Mouse (Mus musculus) granulocyte monocyte progenitor cell, adult 5-6 weeks (primary cell): ENCODE results near the gene Pcsk5. TPM values are rescaled to one million over a fixed set of nuclear protein-coding genes. Genes with fewer than 3 reads are reported as not detected.

Experiments
- ATAC-seq: replicated peaks from 2 replicates; pipeline ENCODE4 v1.8.0; 2016; ENCODE audit warnings: mild to moderate bottlenecking, moderate TSS enrichment, inconsistent platforms; ENCODE audit not compliant: poor library complexity, severe bottlenecking
- total RNA-seq, 2 experiments: library from RNA; stranded (forward) in 1 of 2; stranded (reverse) in 1 of 2; fragments of 200-712, 200-1000 nt in 1 of 2; fragments of >200 nt in 1 of 2; fragmentation: Nextera tagmentation in 1 of 2; gene quantifications; 2 replicates each; pipeline ENCODE4 v1.2.3; 2014 to 2017

Pcsk5 gene
- total RNA-seq, 2 experiments from 2014 or later: not detected

- no peak for ATAC-seq
Measured at GRCm38 (mm10) chr19:17748331-17748730, 89.1 kb downstream of the Pcsk5 start.

- ATAC-seq: no peak
Measured at GRCm38 (mm10) chr19:17745380-17745779, 92.1 kb downstream of the Pcsk5 start.

GRCm38 (mm10) chr19:17744474-17745069 is 92.9 kb downstream of the Pcsk5 start:
- no peak for ATAC-seq

DNA sequence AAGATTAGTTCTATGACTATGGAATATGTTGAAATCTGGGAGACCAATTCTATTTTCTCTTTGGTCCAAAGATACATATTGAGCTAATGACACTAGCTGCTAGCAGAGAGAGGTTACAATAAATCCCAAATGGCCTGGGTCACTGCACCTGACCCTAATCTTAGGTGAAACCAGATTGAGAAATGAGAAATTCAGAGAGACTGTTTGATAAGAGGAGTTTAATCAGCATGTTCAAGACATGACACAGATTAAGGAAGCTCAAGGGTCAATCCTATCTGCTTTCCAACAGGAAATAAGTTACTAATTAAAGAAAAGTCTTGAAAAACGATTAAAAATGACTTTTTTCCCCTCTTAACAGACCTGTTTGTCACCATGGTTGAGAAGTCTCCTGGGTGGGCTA is 96.0 kb downstream of the Pcsk5 start:
- no peak for ATAC-seq

DNA sequence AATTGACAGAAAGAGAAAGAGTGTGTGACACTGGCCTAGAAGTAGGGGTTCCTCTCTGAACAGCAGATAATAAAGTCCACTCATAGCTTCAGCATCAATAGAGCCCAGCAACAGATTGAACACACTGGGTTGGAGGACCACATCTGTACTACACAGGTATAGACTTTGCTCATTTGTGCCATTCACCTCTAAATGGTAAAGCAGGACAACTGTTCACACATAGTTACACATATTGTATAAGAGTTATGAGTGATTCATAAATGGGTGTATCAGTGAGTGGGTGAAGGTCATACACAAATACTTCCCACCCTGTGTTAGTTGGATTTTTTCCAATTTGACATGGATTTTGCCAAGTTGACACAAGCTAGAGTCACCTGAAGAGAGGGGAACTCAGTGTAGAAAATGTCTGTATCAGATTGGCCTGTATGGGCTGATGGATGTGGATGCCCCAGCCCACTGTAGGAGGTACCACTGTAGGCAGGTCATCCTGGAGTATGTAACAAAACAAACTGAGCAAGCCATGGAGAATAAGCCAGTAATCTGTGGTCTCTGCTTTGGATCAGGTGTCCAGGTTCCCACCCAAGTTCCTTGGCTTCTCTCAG is 104.7 kb downstream of the Pcsk5 start:
- ATAC-seq: no peak

GRCm38 (mm10) chr19:17717066-17717465 is 120.4 kb downstream of the Pcsk5 start:
- no peak for ATAC-seq

GRCm38 (mm10) chr19:17715281-17715955 is 122.0 kb downstream of the Pcsk5 start:
- no peak for ATAC-seq

DNA sequence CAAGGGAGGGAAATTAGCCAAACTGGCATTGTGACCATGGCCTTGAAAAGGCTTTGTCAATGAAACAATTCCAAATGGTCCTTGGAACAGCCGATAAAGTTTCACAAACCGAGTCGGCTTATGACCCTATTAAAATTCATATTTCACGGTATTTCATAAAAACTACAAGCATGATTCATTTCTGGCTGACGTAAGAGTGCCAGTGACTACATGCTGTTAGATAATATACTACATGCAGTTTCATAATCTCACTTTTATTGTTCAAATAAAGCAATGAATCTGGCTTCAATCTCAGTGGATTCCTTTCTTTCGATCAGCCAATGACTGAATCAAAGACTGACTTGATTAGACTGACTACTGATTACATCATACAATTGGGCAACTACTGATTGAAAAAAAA is 145.8 kb downstream of the Pcsk5 start:
- ATAC-seq: no peak

DNA sequence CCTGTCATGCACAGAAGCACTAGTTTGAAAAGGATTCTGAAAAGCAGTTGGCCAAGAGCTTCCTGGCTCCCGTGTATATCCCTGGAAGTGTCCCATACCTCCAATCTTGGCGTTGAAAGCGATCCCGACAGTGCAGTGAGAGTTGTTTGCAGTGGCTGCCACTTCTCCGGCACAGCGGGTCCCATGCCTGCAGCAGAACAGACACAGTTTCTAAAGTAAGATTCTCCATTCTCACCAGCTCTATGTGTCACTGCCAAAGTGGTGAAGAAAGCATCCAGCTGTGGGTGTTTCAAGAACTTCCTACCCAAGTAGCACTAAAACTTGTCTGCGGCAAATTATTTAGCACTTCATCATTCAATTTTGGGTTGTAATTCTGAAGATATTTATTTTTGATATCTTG is 159.1 kb downstream of the Pcsk5 start:
- ATAC-seq: no peak

GRCm38 (mm10) chr19:17662676-17663075 is 174.8 kb downstream of the Pcsk5 start:
- ATAC-seq: no peak

GRCm38 (mm10) chr19:17662271-17662670 is 175.2 kb downstream of the Pcsk5 start:
- no peak for ATAC-seq

DNA sequence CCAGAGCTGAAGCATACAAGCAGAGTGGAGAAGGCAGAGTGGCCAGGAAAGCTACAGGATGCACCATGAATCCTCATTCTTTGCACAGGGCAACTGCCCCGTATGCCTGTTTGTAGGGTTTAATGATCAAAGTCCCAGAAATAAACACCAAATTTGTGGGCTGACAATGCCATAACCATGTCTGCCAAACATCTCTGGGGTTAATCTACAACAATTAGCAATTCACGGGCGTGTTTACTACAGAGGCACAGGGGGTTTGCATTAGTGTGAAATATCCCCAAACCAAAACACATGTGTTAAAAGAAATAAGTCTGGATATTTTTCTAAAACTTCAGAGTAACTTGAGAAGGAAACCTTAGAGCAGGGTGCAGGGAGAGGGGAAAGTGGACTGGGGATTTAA is 178.1 kb downstream of the Pcsk5 start:
- ATAC-seq: no peak

DNA sequence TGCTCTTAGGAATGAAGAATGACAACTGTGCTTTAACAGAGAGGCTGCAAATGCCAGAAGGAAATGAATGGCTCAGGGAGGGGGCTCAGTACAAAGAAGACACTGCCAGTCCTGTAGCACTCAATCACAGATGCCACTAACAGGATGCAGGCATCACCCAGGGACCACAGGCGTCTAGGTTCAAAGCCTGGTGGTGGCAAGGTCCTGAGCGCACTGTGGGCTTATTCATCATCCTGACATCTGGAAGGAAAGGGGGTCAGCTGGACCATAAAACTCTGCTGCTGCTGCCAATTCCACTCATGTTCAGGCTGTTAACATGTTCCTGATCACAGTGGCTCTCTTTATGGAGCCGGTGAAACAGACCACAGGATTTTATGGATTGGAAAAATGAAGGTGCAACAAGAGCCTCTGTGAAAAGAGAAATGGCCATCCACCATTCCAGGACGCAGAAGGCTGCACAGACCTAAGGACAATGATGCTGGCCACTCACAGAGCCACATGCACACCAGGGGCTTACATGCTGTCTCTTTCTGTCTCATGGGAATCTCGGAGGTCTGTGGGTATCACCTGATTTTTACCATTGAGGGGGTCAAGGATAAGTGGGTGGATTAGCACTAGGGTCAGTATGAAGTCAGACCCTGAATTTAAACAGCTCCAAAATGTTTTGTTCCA is 186.5 kb downstream of the Pcsk5 start:
- ATAC-seq: no peak

DNA sequence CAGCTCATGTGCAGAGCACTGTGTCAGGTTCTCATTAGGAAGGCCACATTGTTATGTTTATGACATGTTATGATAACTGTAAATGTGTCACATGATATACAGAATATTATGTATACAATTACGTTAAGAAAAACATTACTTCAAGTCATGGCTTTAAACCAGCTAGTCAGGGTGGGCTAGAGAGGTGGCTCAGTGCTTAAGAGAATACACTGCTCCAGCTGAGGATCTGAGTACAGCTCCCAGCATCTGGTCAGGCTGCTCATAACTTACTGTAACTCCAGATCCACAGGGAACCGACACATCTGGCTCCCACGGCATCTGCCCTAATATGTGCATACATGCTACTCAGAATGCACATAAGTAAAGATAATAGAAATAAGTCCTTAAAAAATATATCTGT is 187.5 kb downstream of the Pcsk5 start:
- no peak for ATAC-seq

DNA sequence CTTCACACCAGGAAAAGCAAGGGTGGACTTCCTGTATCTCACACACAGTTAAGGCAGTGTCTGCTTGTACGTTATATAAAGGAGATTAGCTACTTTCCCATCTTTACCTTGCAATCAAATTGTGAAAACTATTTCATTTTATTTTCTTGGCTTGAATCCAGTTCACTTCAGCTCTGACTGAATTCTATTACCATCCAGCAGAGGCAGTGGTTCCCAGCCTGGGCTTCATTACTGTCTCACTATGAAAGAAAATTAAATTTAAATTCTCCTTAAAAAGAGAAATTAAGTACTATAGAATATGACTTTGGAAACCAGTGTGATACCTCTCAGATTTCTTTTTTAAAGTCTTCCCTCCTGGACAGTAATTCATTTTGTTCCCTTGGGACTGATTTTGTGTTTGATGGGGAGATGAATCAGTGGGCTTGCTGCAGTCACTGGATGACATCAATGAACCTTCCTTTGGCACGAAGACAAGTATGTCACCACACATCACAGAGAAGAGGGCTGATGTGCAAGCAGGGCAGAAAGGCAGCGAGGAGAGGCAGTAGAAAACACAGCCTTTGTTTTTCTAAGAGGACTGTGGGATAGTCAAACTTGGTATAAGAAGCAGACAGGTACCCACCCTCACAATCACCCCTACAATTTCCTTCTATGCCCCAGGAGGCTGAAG is 194.2 kb downstream of the Pcsk5 start:
- ATAC-seq: no peak

GRCm38 (mm10) chr19:17635984-17636383 is 201.4 kb downstream of the Pcsk5 start:
- no peak for ATAC-seq

DNA sequence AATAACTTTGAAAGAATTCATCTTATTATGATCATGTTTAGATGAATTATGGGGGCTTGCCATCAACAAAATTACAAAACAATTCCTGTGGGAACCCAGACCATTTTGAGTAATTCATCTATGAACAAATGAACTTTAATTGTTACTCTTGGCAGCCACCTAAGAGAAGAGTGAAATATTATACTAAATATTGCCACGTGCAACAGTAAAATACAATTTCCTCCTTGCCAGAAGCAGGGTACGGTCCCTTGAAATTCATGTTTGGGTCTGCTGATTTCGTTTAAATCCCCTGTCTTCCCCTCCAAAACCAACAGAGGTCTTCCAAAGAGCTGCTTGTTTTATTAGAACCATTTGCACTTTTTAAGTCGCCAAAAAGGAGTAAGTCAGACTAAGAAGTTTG is 221.8 kb downstream of the Pcsk5 start:
- no peak for ATAC-seq

GRCm38 (mm10) chr19:17606510-17606909 is 230.9 kb downstream of the Pcsk5 start:
- ATAC-seq: no peak

DNA sequence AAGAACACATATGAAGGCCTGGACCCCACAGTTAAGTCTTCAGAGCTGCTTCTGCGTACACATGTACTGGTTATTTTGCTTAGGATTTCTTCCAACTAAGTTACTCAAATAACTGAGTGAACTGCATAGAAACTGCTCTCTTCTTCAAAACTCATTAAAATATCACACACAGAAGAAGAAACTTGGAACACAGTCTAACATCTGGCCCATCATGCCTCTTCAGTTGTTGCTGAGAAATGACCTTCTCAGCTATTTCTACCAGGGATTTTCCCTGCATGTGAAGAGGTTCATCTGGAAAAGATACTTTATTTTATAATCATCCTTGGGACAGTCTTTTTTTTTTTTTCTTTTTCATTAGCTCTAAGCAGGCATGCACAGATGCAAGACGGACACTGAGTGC is 231.3 kb downstream of the Pcsk5 start:
- no peak for ATAC-seq

DNA sequence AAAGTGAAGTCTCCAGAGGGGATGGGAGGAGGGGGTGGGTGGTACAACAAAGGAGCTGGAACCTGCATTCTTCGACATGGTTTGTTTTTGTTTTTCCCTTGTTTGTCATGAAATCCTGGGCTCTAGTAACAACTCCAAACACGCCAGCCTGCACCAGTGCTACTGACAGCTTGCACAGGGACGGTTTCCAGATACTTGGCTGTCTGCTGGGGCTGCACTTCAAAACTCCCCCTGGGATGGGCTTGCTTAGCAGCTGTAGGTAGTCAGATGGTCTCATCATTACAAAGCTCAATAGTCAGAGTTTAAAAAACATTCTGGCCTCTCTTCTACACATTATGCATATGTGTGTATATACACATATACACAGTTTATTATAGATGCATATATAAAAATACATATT is 234.1 kb downstream of the Pcsk5 start:
- ATAC-seq: no peak

DNA sequence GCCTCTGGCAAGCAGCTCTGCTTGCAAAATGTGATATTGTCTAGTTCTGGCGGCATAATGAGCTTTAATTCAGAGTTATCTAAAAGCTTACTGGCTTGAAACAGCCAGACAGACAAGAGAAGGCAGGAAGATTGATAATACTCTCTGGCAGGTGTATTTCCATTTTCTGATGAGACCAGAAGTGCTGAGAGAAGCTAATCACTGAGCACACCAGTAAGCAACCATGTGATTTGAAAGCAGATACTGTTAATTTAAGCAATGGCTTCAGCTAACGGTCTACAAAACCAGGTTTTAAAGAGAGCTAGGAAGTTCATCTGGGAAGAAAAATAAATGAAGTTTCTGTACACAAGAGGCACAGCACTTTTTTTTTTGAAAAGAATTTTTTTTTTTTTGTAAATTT is 237.1 kb downstream of the Pcsk5 start:
- ATAC-seq: no peak
